Mouse (Mus musculus) layer of hippocampus, adult 18-20 months (tissue): ENCODE data around the gene Mfsd14a. TPM values are rescaled to one million over a fixed set of nuclear protein-coding genes. Genes with fewer than 3 reads are reported as not detected.
A peak's percentile ranks its signal among the peaks of the same experiment; 100 is the strongest.

Experiments
- DNase-seq, 2 experiments: peaks; one replicate each; pipeline ENCODE4 v3.0.0; 2022; ENCODE audit warnings: low spot score in 2 of 2
- total RNA-seq, 2 experiments: library from RNA; stranded (reverse); gene quantifications; 2 replicates each; pipeline ENCODE4 v1.2.3; 2021

The Mfsd14a gene
- total RNA-seq, 2 experiments from 2014 or later, result 58.3 to 59.3 TPM

- DNase-seq, result no peak
Observed at GRCm38 (mm10) chr3:116653278-116653945, 9.1 kb downstream of the Mfsd14a start.

- DNase-seq, result peak in 1 of 2 experiments; percentile 41
Observed at GRCm38 (mm10) chr3:116652033-116652446, 10.4 kb downstream of the Mfsd14a start.

- DNase-seq, result no peak
Observed at GRCm38 (mm10) chr3:116650698-116651097, 11.8 kb downstream of the Mfsd14a start.

GRCm38 (mm10) chr3:116648805-116649204 lies 13.7 kb downstream of the Mfsd14a start:
- DNase-seq, result no peak

- no peak for DNase-seq
Observed at GRCm38 (mm10) chr3:116646387-116646786, 16.1 kb downstream of the Mfsd14a start.

GRCm38 (mm10) chr3:116642373-116642772 lies 20.1 kb downstream of the Mfsd14a start:
- DNase-seq, result no peak

- DNase-seq, result no peak
Observed at GRCm38 (mm10) chr3:116641811-116642371, 20.6 kb downstream of the Mfsd14a start.

GRCm38 (mm10) chr3:116640024-116640423 lies 22.5 kb downstream of the Mfsd14a start:
- no peak for DNase-seq

GRCm38 (mm10) chr3:116638572-116638971 lies 23.9 kb downstream of the Mfsd14a start:
- DNase-seq, result no peak

- no peak for DNase-seq
Observed at GRCm38 (mm10) chr3:116637693-116638476, 24.6 kb downstream of the Mfsd14a start.

GRCm38 (mm10) chr3:116635799-116636198 lies 26.7 kb downstream of the Mfsd14a start:
- no peak for DNase-seq

- no peak for DNase-seq
Observed at GRCm38 (mm10) chr3:116634853-116635252, 27.6 kb downstream of the Mfsd14a start.

- DNase-seq, result no peak
Observed at GRCm38 (mm10) chr3:116634091-116634490, 28.4 kb downstream of the Mfsd14a start.

GRCm38 (mm10) chr3:116632971-116633370 lies 29.5 kb downstream of the Mfsd14a start:
- no peak for DNase-seq

GRCm38 (mm10) chr3:116631459-116631858 lies 31.0 kb downstream of the Mfsd14a start:
- DNase-seq, result no peak

- DNase-seq, result no peak
Observed at GRCm38 (mm10) chr3:116622641-116623040, 39.8 kb downstream of the Mfsd14a start.

- DNase-seq, result no peak
Observed at GRCm38 (mm10) chr3:116620636-116621370, 41.7 kb downstream of the Mfsd14a start.

GRCm38 (mm10) chr3:116618855-116619254 lies 43.6 kb downstream of the Mfsd14a start:
- DNase-seq, result no peak

- no peak for DNase-seq
Observed at GRCm38 (mm10) chr3:116615318-116616068, 47.0 kb downstream of the Mfsd14a start.

GRCm38 (mm10) chr3:116614295-116614892 lies 48.1 kb downstream of the Mfsd14a start, which contains the start of gene Trmt13:
Gene Trmt13, minus strand, starts transcription at chr3:116614587.
- peak in 1 of 2 experiments; percentile 42 for DNase-seq
